Mouse (Mus musculus) CH12.LX (cell line): ENCODE measurements at regions not wholly inside any gene's neighbourhood (a gene's known extent, or its start where the extent isn't known, plus 50 kb on each side); places are given as distances from the start of the nearest gene placed in this dataset.

Experiments used
- DNase-seq: peaks from one replicate; pipeline ENCODE4 v3.0.0-alpha.2; 2013; ENCODE audit errors: extremely low read depth
- H3K27ac ChIP-seq: 2 replicates; pipeline ENCODE4 v1.5.1; 2012; ENCODE audit warnings: low read depth, mild to moderate bottlenecking, control low read depth, moderate library complexity; ENCODE audit not compliant: insufficient read depth
- H3K27me3 ChIP-seq: replicated peaks from 2 replicates; pipeline ENCODE3; 2012; ENCODE audit warnings: inconsistent platforms
- H3K36me3 ChIP-seq, 2 experiments: replicated peaks in 1 of 2; 2 replicates each; pipeline versions ENCODE3 to v1.6.1; 2012; ENCODE audit warnings: inconsistent platforms in 1 of 2, low read length in 1 of 2, mild to moderate bottlenecking in 1 of 2, mixed read lengths in 1 of 2, moderate library complexity in 1 of 2; ENCODE audit not compliant: control insufficient read depth in 1 of 2, insufficient read depth in 1 of 2
- H3K4me1 ChIP-seq, 2 experiments: 2 replicates each; pipeline ENCODE4 v1.6.1; 2012; ENCODE audit warnings: inconsistent platforms in 1 of 2, moderate library complexity in 1 of 2; ENCODE audit not compliant: insufficient read depth in 2 of 2, control insufficient read depth in 1 of 2
- H3K4me2 ChIP-seq: 2 replicates; pipeline ENCODE4 v1.6.1; 2012; ENCODE audit warnings: low read depth, mild to moderate bottlenecking, control low read depth; ENCODE audit not compliant: poor library complexity, insufficient read depth, severe bottlenecking
- H3K4me3 ChIP-seq, 3 experiments: fragments of 150-350 bp in 1 of 3; sonication (generic) in 1 of 3; replicated peaks in 1 of 3; 2 replicates each; pipeline versions ENCODE3 to v1.5.1; 2011 to 2012; ENCODE audit warnings: low read depth in 2 of 3, low read length in 2 of 3, mild to moderate bottlenecking in 2 of 3, moderate library complexity in 2 of 3, control low read depth in 1 of 3, improper control_type of control experiment in 1 of 3, inconsistent platforms in 1 of 3, mixed read lengths in 1 of 3; ENCODE audit not compliant: poor library complexity in 1 of 3
- H3K79me2 ChIP-seq: replicated peaks from 2 replicates; pipeline ENCODE4 v1.6.1; 2012; ENCODE audit warnings: mild to moderate bottlenecking, moderate library complexity; ENCODE audit not compliant: control insufficient read depth, poor library complexity, insufficient read depth, severe bottlenecking; ENCODE audit errors: extremely low read depth
- H3K9ac ChIP-seq: 2 replicates; pipeline ENCODE4 v1.6.1; 2012; ENCODE audit warnings: low read depth, mild to moderate bottlenecking, control low read depth, moderate library complexity; ENCODE audit not compliant: insufficient read depth
- H3K9me3 ChIP-seq: replicated peaks from 2 replicates; pipeline ENCODE3; 2012; ENCODE audit warnings: low read length, inconsistent platforms, mixed read lengths
- BHLHE40 ChIP-seq: IDR thresholded peaks from 2 replicates; pipeline ENCODE4 v1.6.1; 2011; ENCODE audit warnings: mild to moderate bottlenecking, low read depth, low read length, improper control_type of control experiment
- CTCF ChIP-seq, 2 experiments: IDR thresholded peaks in 1 of 2; conservative IDR thresholded peaks in 1 of 2; 2 replicates each; pipeline ENCODE4 v1.5.1; 2011 to 2012; ENCODE audit warnings: low read depth in 2 of 2, low read length in 2 of 2, improper control_type of control experiment in 1 of 2, inconsistent platforms in 1 of 2, mild to moderate bottlenecking in 1 of 2, moderate library complexity in 1 of 2
- E2F4 ChIP-seq: IDR thresholded peaks from 2 replicates; pipeline ENCODE4 v1.6.1; 2011; ENCODE audit warnings: low read depth, low read length, improper control_type of control experiment; ENCODE audit not compliant: insufficient replicate concordance
- EP300 ChIP-seq: IDR thresholded peaks from 2 replicates; pipeline ENCODE4 v1.6.1; 2011; ENCODE audit warnings: low read length, improper control_type of control experiment
- HCFC1 ChIP-seq: IDR thresholded peaks from 2 replicates; pipeline ENCODE4 v1.6.1; 2012; ENCODE audit warnings: low read depth, mild to moderate bottlenecking, inconsistent platforms, low read length, improper control_type of control experiment
- JUND ChIP-seq: conservative IDR thresholded peaks from 2 replicates; pipeline ENCODE4 v1.6.1; 2011; ENCODE audit warnings: low read depth, low read length, improper control_type of control experiment
- KAT2A ChIP-seq: IDR thresholded peaks from 2 replicates; pipeline ENCODE4 v1.6.1; 2012; ENCODE audit warnings: low read length, improper control_type of control experiment, inconsistent platforms; ENCODE audit not compliant: insufficient replicate concordance
- MAX ChIP-seq: IDR thresholded peaks from 2 replicates; pipeline ENCODE4 v1.6.1; 2011; ENCODE audit warnings: low read length, improper control_type of control experiment
- MEF2A ChIP-seq: IDR thresholded peaks from 2 replicates; pipeline ENCODE4 v1.6.1; 2014; ENCODE audit warnings: low read depth, mild to moderate bottlenecking, inconsistent platforms, low read length, improper control_type of control experiment, borderline replicate concordance
- MXI1 ChIP-seq: IDR thresholded peaks from 2 replicates; pipeline ENCODE4 v1.6.1; 2011; ENCODE audit warnings: mild to moderate bottlenecking, low read depth, low read length, improper control_type of control experiment
- NELFE ChIP-seq: IDR thresholded peaks from 2 replicates; pipeline ENCODE4 v1.6.1; 2011; ENCODE audit warnings: low read depth, low read length, improper control_type of control experiment
- NRF1 ChIP-seq: IDR thresholded peaks from 2 replicates; pipeline ENCODE4 v1.6.1; 2014; ENCODE audit warnings: low read depth, mild to moderate bottlenecking, inconsistent platforms, low read length, improper control_type of control experiment, moderate library complexity
- POLR2A ChIP-seq: IDR thresholded peaks from 2 replicates; pipeline ENCODE4 v1.6.1; 2011; ENCODE audit warnings: low read depth, mild to moderate bottlenecking, improper control_type of control experiment, low read length
- POLR2AphosphoS2 ChIP-seq: IDR thresholded peaks from 2 replicates; pipeline ENCODE4 v1.6.1; 2011; ENCODE audit warnings: low read depth, low read length, improper control_type of control experiment
- RAD21 ChIP-seq: IDR thresholded peaks from 2 replicates; pipeline ENCODE4 v1.6.1; 2011; ENCODE audit warnings: low read depth, mild to moderate bottlenecking, low read length, improper control_type of control experiment, moderate library complexity
- RCOR1 ChIP-seq: conservative IDR thresholded peaks from 2 replicates; pipeline ENCODE4 v1.6.1; 2012; ENCODE audit warnings: low read depth, mild to moderate bottlenecking, inconsistent platforms, low read length, improper control_type of control experiment
- SIN3A ChIP-seq: IDR thresholded peaks from 2 replicates; pipeline ENCODE4 v1.6.1; 2012; ENCODE audit warnings: low read length, improper control_type of control experiment, inconsistent platforms
- ZC3H11A ChIP-seq: IDR thresholded peaks from 2 replicates; pipeline ENCODE4 v1.6.1; 2012; ENCODE audit warnings: low read depth, mild to moderate bottlenecking, inconsistent platforms, low read length, improper control_type of control experiment
- ZMIZ1 ChIP-seq: IDR thresholded peaks from 2 replicates; pipeline ENCODE4 v1.6.1; 2012; ENCODE audit warnings: low read depth, mild to moderate bottlenecking, inconsistent platforms, low read length, improper control_type of control experiment
- ZNF384 ChIP-seq: IDR thresholded peaks from 2 replicates; pipeline ENCODE4 v1.6.1; 2012; ENCODE audit warnings: low read depth, low read length, improper control_type of control experiment, inconsistent platforms
- dilution Hi-C: fragments of 300-500 bp; cut with MboI; formaldehyde crosslinking; loops from 2 replicates; pipeline ENCODE4 v1.14.3; 2020; ENCODE audit warnings: low sequenced_read_pairs; ENCODE audit not compliant: extremely low pct_unique_long_range_greater_than_20kb, extremely low pct_ligation_motif_present
- in situ Hi-C: fragments of 300-500 bp; cut with MboI; formaldehyde crosslinking; loops from 3 replicates; pipeline ENCODE4 v1.14.3; 2019; ENCODE audit warnings: low sequenced_read_pairs, low pct_ligation_motif_present, low pct_unique_long_range_greater_than_20kb, mixed read lengths

DNA sequence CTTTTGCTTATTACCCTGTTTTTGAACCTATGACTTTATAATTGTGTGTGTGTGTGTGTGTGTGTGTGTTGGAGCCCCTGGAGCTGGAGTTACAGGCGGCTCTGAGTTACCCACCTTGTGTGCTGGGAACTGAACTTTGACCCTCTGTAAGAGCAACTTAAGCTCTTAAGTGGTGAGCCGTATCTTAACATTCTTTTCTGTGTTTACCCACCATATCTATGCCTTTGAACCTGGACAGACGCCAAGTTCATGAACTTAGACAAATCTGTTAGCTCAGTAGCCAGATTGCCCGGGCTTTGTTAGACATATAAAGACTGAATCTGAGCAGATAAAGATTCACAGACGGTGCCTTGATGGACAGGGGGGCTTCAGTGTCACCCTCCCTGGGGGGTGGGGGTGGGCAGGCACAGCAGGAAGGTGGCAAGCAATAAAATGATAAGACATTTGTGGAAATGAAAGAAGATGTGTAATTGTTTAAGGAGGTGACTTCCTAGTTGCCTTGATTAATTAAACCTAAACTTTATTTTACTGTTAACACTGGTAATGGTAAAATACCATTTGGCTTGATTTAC, 58.1 kb upstream of the Rasl11b start:
- no peaks in the 10 kb centered on the region for H3K9me3 ChIP-seq
- H3K9ac ChIP-seq, result no peak overlapping the region
- H3K4me3 ChIP-seq, result no peak overlapping the region
- no peak overlapping the region for H3K4me2 ChIP-seq
- in situ Hi-C loops (no loop called here), dilution Hi-C loops (no loop called here)
- no peak overlapping the region for H3K27ac ChIP-seq
- H3K36me3 ChIP-seq, result no peaks in the 10 kb centered on the region
- no peak for TF ChIP-seq ZNF384
- TF ChIP-seq E2F4, result no peak
- TF ChIP-seq JUND, result no peak
- no peak for TF ChIP-seq SIN3A
- no peak for TF ChIP-seq ZMIZ1
- no peak for TF ChIP-seq MAX
- TF ChIP-seq POLR2A, result no peak
- TF ChIP-seq BHLHE40, result no peak
- no peak for TF ChIP-seq EP300
- TF ChIP-seq CTCF (conservative IDR thresholded peaks at IDR 0.05 in 1 of 2, IDR thresholded peaks at IDR 0.05 in 1 of 2; ENCODE audit: low read depth in 2 of 2, low read length in 2 of 2), result no peak
- no peak for TF ChIP-seq ZC3H11A
- no peak for TF ChIP-seq MEF2A
- TF ChIP-seq POLR2AphosphoS2, result no peak
- no peak for TF ChIP-seq KAT2A
- TF ChIP-seq MXI1, result no peak
- no peaks in the 10 kb centered on the region for H3K4me1 ChIP-seq
- no peaks in the 10 kb centered on the region for H3K27me3 ChIP-seq
- no peak for DNase-seq
- H3K79me2 ChIP-seq, result no peaks in the 10 kb centered on the region

DNA sequence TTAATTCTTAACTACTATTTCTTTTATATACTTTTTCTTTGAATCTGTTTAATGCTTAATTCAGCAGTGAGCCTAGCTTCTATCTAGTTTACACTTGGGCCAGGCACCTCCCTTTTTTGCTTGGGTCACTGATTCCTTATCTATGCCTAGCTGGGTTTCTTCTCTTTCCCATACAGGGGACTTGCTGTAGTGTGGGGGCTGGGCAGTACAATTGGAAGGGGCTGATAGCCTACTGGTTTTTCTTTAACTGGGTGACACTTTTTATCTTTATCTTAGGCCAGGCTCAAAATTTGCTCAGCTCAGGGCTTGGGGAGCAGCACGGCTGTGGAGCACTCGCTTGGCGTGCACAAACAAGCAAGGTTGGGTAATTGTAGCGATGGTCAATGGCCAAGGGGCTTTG, 51.1 kb upstream of the Rasl11b start:
- dilution Hi-C loops, result no loop called here
- H3K27ac ChIP-seq, result no peak overlapping the region
- no peaks in the 10 kb centered on the region for H3K9me3 ChIP-seq
- no peaks in the 10 kb centered on the region for H3K36me3 ChIP-seq
- H3K4me1 ChIP-seq, result peaks cover 8% of the 10 kb centered on the region in 2 experiments
- H3K79me2 ChIP-seq, result no peaks in the 10 kb centered on the region
- DNase-seq, result no peak
- no peak overlapping the region for H3K4me2 ChIP-seq
- no peaks in the 10 kb centered on the region for H3K27me3 ChIP-seq
- TF ChIP-seq RAD21, result no peak
- no peak for TF ChIP-seq HCFC1
- no peak for TF ChIP-seq POLR2A
- no peak for TF ChIP-seq NRF1
- no peak for TF ChIP-seq ZMIZ1
- TF ChIP-seq JUND, result no peak
- no peak for TF ChIP-seq SIN3A
- TF ChIP-seq NELFE, result no peak
- no peak for TF ChIP-seq E2F4
- no peak for TF ChIP-seq EP300
- no peak for TF ChIP-seq RCOR1
- in situ Hi-C loops, result no loop called here
- no peak overlapping the region for H3K4me3 ChIP-seq
- H3K9ac ChIP-seq, result no peak overlapping the region
